Comparison of ENCODE assay signal across 15 mouse cellular contexts in genomic region chr10:60690960-60691359, GRCm38 (mm10). TPM values are rescaled to one million over a fixed set of nuclear protein-coding genes. Genes with fewer than 3 reads are reported as not detected.
DNase-seq lines count a peak whose midpoint lies in the region; ATAC-seq and TF ChIP-seq lines count a peak whose summit lies in the region.
"Had no signal": no experiment of that assay in that cellular context is flagged by ENCODE, and none has a peak within 500 bp of the region (broad histone marks: within the 10 kb centered on the region; RNA-seq: fewer than 3 reads in every experiment).

No protein-coding gene starts in this region.

- no peak for ATAC-seq in kidney, postnatal 0 days (replicated peaks; ENCODE audit: low FRiP score, low read depth)
- ATAC-seq in midbrain, embryonic 13.5 days: no peak
- ATAC-seq in hindbrain, embryonic 13.5 days (ENCODE audit: low FRiP score): no peak

- no peaks in the 10 kb centered on the region for H3K36me3 ChIP-seq in kidney, postnatal 0 days (ENCODE audit: insufficient read depth, low read length)
- H3K36me3 ChIP-seq in CH12.LX (replicated peaks in 1 of 2; ENCODE audit: control insufficient read depth in 1 of 2, insufficient read depth in 1 of 2, low read length in 1 of 2): no peaks in the 10 kb centered on the region
- no peaks in the 10 kb centered on the region for H3K36me3 ChIP-seq in midbrain, embryonic 13.5 days
- no peaks in the 10 kb centered on the region for H3K36me3 ChIP-seq in hindbrain, embryonic 13.5 days
- H3K36me3 ChIP-seq: heart, embryonic 13.5 days; hindbrain, embryonic 12.5 days; kidney, embryonic 15.5 days; limb, embryonic 15.5 days; midbrain, embryonic 10.5 days had no signal

- TF ChIP-seq EP300 in CH12.LX (IDR thresholded peaks at IDR 0.05; ENCODE audit: low read length): no peak

- WGBS in kidney, postnatal 0 days: 49% methylated on average over 6 of the region's 6 CpGs
- 50% methylated on average over 6 of the region's 6 CpGs for WGBS in midbrain, embryonic 13.5 days
- 49% methylated on average over 6 of the region's 6 CpGs for WGBS in hindbrain, embryonic 13.5 days

- H3K79me2 ChIP-seq in CH12.LX (replicated peaks; ENCODE audit: control insufficient read depth, extremely low read depth, insufficient read depth, poor library complexity, severe bottlenecking): no peaks in the 10 kb centered on the region

- H3K27me3 ChIP-seq in kidney, postnatal 0 days (ENCODE audit: insufficient read depth, low read length): peaks cover 23% of the 10 kb centered on the region
- peaks cover 46% of the 10 kb centered on the region for H3K27me3 ChIP-seq in CH12.LX (replicated peaks)
- peaks cover 46% of the 10 kb centered on the region for H3K27me3 ChIP-seq in midbrain, embryonic 13.5 days
- peaks cover 54% of the 10 kb centered on the region for H3K27me3 ChIP-seq in hindbrain, embryonic 13.5 days

- no peak overlapping the region for H3K4me3 ChIP-seq in kidney, postnatal 0 days (replicated peaks; ENCODE audit: low read depth, low read length)
- H3K4me3 ChIP-seq in CH12.LX (replicated peaks in 1 of 3; ENCODE audit: low read depth in 2 of 3, low read length in 2 of 3, poor library complexity in 1 of 3): peak overlapping the region in 1 of 3 experiments; percentile 23
- no peak overlapping the region for H3K4me3 ChIP-seq in midbrain, embryonic 13.5 days (replicated peaks)
- H3K4me3 ChIP-seq in hindbrain, embryonic 13.5 days: no peak overlapping the region
- H3K4me3 ChIP-seq: heart, embryonic 13.5 days; hindbrain, embryonic 12.5 days; kidney, embryonic 15.5 days; limb, embryonic 15.5 days; midbrain, embryonic 10.5 days had no signal

- dilution Hi-C loops in CH12.LX (cut with MboI; ENCODE audit: extremely low pct_ligation_motif_present, extremely low pct_unique_long_range_greater_than_20kb, low sequenced_read_pairs): no loop called here

- peak; percentile 29 for DNase-seq in kidney, postnatal 0 days (ENCODE audit: low spot score)
- DNase-seq in kidney, adult 9 months: no peak
- DNase-seq in CH12.LX (ENCODE audit: extremely low read depth) (no peak), ZHBTc4 (ENCODE audit: low read depth, low spot score) (peak; percentile 55)
- DNase-seq in lung, postnatal 4 days: peak; percentile 48 to 51
- no peak for DNase-seq in ovary, adult 18-20 months (ENCODE audit: low spot score)
- DNase-seq: retina, postnatal 1 day had no signal

- TF ChIP-seq POLR2A in CH12.LX (IDR thresholded peaks at IDR 0.05; ENCODE audit: low read depth, low read length): no peak

- peaks cover 7% of the 10 kb centered on the region; the same call in 1 of the 2 replicates for H3K4me1 ChIP-seq in kidney, postnatal 0 days (replicated peaks; ENCODE audit: insufficient read depth, low read length)
- peaks cover 15 to 37% of the 10 kb centered on the region in 2 experiments for H3K4me1 ChIP-seq in CH12.LX (ENCODE audit: control insufficient read depth in 1 of 2, insufficient read depth in 2 of 2)
- peaks cover 21% of the 10 kb centered on the region for H3K4me1 ChIP-seq in midbrain, embryonic 13.5 days (replicated peaks)
- peaks cover 22% of the 10 kb centered on the region for H3K4me1 ChIP-seq in hindbrain, embryonic 13.5 days (replicated peaks)

- no peak for TF ChIP-seq RAD21 in CH12.LX (IDR thresholded peaks at IDR 0.05; ENCODE audit: low read depth, low read length)

- TF ChIP-seq CTCF in kidney, postnatal 0 days (IDR thresholded peaks at IDR 0.05; ENCODE audit: low read depth): no peak
- no peak for TF ChIP-seq CTCF in CH12.LX (conservative IDR thresholded peaks at IDR 0.05 in 1 of 2, IDR thresholded peaks at IDR 0.05 in 1 of 2; ENCODE audit: low read depth in 2 of 2, low read length in 2 of 2)

- H3K9me3 ChIP-seq in kidney, postnatal 0 days (replicated peaks; ENCODE audit: low read length): no peaks in the 10 kb centered on the region
- peaks cover 10% of the 10 kb centered on the region for H3K9me3 ChIP-seq in CH12.LX (replicated peaks; ENCODE audit: low read length)
- no peaks in the 10 kb centered on the region for H3K9me3 ChIP-seq in midbrain, embryonic 13.5 days
- no peaks in the 10 kb centered on the region for H3K9me3 ChIP-seq in hindbrain, embryonic 13.5 days
- H3K9me3 ChIP-seq: heart, embryonic 13.5 days; hindbrain, embryonic 12.5 days; kidney, embryonic 15.5 days; limb, embryonic 15.5 days; midbrain, embryonic 10.5 days had no signal

- in situ Hi-C loops in CH12.LX (cut with MboI; ENCODE audit: low pct_ligation_motif_present, low pct_unique_long_range_greater_than_20kb, low sequenced_read_pairs): loop anchor here (5.0 to 10.0 kb wide), 2 partner anchors 34 to 386 kb away; no protein-coding TSS in a partner anchor

- H3K4me2 ChIP-seq in kidney, postnatal 0 days (ENCODE audit: low read length): no peak overlapping the region
- H3K4me2 ChIP-seq in CH12.LX (ENCODE audit: insufficient read depth, low read depth, poor library complexity, severe bottlenecking): peak overlapping the region; percentile 30; the same call in 1 of the 2 replicates
- no peak overlapping the region for H3K4me2 ChIP-seq in midbrain, embryonic 13.5 days (replicated peaks)
- no peak overlapping the region for H3K4me2 ChIP-seq in hindbrain, embryonic 13.5 days
- H3K4me2 ChIP-seq: heart, embryonic 13.5 days; hindbrain, embryonic 12.5 days; kidney, embryonic 15.5 days; limb, embryonic 15.5 days had no signal

- H3K27ac ChIP-seq in kidney, postnatal 0 days: no peak overlapping the region
- H3K27ac ChIP-seq in CH12.LX (ENCODE audit: insufficient read depth, low read depth): no peak overlapping the region
- H3K27ac ChIP-seq in midbrain, embryonic 13.5 days: no peak overlapping the region
- no peak overlapping the region for H3K27ac ChIP-seq in hindbrain, embryonic 13.5 days
- H3K27ac ChIP-seq: heart, embryonic 13.5 days; hindbrain, embryonic 12.5 days; kidney, embryonic 15.5 days; limb, embryonic 15.5 days; midbrain, embryonic 10.5 days had no signal

- no peak overlapping the region for H3K9ac ChIP-seq in kidney, postnatal 0 days (ENCODE audit: low read depth, low read length)
- no peak overlapping the region for H3K9ac ChIP-seq in CH12.LX (ENCODE audit: insufficient read depth, low read depth)
- no peak overlapping the region for H3K9ac ChIP-seq in midbrain, embryonic 13.5 days (replicated peaks)
- H3K9ac ChIP-seq in hindbrain, embryonic 13.5 days: no peak overlapping the region
- H3K9ac ChIP-seq: forebrain, postnatal 0 days; heart, embryonic 13.5 days; hindbrain, embryonic 12.5 days; kidney, embryonic 15.5 days; limb, embryonic 15.5 days had no signal

TF ChIP-seq in CH12.LX, 34 proteins besides CTCF, POLR2A, EP300 and RAD21:
- TF ChIP-seq ZMIZ1 (IDR thresholded peaks at IDR 0.05; ENCODE audit: low read depth, low read length) (no peak), MXI1 (IDR thresholded peaks at IDR 0.05; ENCODE audit: low read depth, low read length) (no peak), PAX5 (IDR thresholded peaks at IDR 0.05; ENCODE audit: low read length) (no peak)

RNA-seq across cellular contexts. Expression of gene Cdh23, which starts 5.3 kb away (rescaled TPM):
- 0.25 and 0.28 TPM in 2 replicates for polyA plus RNA-seq in kidney, postnatal 0 days (2015; fragmentation: Nextera tagmentation; extraction: Ambion mirVana)
- total RNA-seq in CH12.LX (2012; rRNA removed) (0.30 and 0.34 TPM in 2 replicates), CH12.LX (2014; rRNA removed) (0.04 and 0.20 TPM in 2 replicates)
- polyA plus RNA-seq in CH12.LX (2012; ENCODE audit: insufficient read length, low read depth): 0.73 and 0.75 TPM in 2 replicates
- 4.8 and 5.7 TPM in 2 replicates for polyA plus RNA-seq in midbrain, embryonic 13.5 days (2015; fragmentation: Nextera tagmentation; extraction: Ambion mirVana)
- polyA plus RNA-seq in hindbrain, embryonic 13.5 days (2015; fragmentation: Nextera tagmentation; extraction: Ambion mirVana): 2.0 TPM in 2 replicates

Comparison
In these comparisons a context has a peak if more than half of its experiments do, and no peak if none do; other contexts are left out.
1. DNase-seq: peak in kidney, postnatal 0 days (single experiment), ZHBTc4 (single experiment) and lung, postnatal 4 days (2 of 2); none in kidney, adult 9 months (single experiment), CH12.LX (single experiment) and ovary, adult 18-20 months (single experiment).